Mouse (Mus musculus) kidney, postnatal 4 days (tissue): ENCODE data around the gene Tob2.
A peak's percentile ranks its signal among the peaks of the same experiment; 100 is the strongest.

Experiments
- DNase-seq, 2 experiments: peaks; one replicate each; pipeline ENCODE4 v3.0.0; 2021; ENCODE audit warnings: mixed read lengths in 2 of 2

Tob2 gene

GRCm38 (mm10) chr15:81836124-81836821, 22.3 kb downstream of the Tob2 start:
- DNase-seq, result peak; percentile 85 to 93

- DNase-seq, result no peak
Measured at GRCm38 (mm10) chr15:81835007-81835880, 23.4 kb downstream of the Tob2 start.

GRCm38 (mm10) chr15:81834171-81834841, 24.3 kb downstream of the Tob2 start:
- no peak for DNase-seq

GRCm38 (mm10) chr15:81833481-81833880, 25.1 kb downstream of the Tob2 start:
- DNase-seq, result no peak

GRCm38 (mm10) chr15:81832219-81832618, 26.4 kb downstream of the Tob2 start:
- no peak for DNase-seq

GRCm38 (mm10) chr15:81831136-81831825, 27.3 kb downstream of the Tob2 start:
- DNase-seq, result peak; percentile 96 to 97

- no peak for DNase-seq
Measured at GRCm38 (mm10) chr15:81830530-81830929, 28.1 kb downstream of the Tob2 start.

- DNase-seq, result no peak
Measured at GRCm38 (mm10) chr15:81829208-81829580, 29.4 kb downstream of the Tob2 start.

- no peak for DNase-seq
Measured at GRCm38 (mm10) chr15:81828426-81829207, 30.0 kb downstream of the Tob2 start.

GRCm38 (mm10) chr15:81824832-81825231, 33.8 kb downstream of the Tob2 start:
- DNase-seq, result no peak

GRCm38 (mm10) chr15:81822631-81823030, 36.0 kb downstream of the Tob2 start:
- DNase-seq, result no peak

- DNase-seq, result no peak
Measured at GRCm38 (mm10) chr15:81818404-81818803, 40.2 kb downstream of the Tob2 start.

GRCm38 (mm10) chr15:81814716-81815370, 43.8 kb downstream of the Tob2 start:
- no peak for DNase-seq

GRCm38 (mm10) chr15:81813986-81814705, 44.5 kb downstream of the Tob2 start:
- no peak for DNase-seq

- DNase-seq, result no peak
Measured at GRCm38 (mm10) chr15:81812696-81813631, 45.6 kb downstream of the Tob2 start.

GRCm38 (mm10) chr15:81812287-81812686, 46.3 kb downstream of the Tob2 start:
- no peak for DNase-seq

- peak; percentile 81 to 88 for DNase-seq
Measured at GRCm38 (mm10) chr15:81811599-81811996, 47.0 kb downstream of the Tob2 start.

GRCm38 (mm10) chr15:81810671-81811598, 47.7 kb downstream of the Tob2 start:
- peak; percentile 99 to 100 for DNase-seq
